Mouse (Mus musculus) heart, postnatal 0 days (tissue): Measurements from ENCODE around the gene Upp2. TPM values are rescaled to one million over a fixed set of nuclear protein-coding genes. Genes with fewer than 3 reads are reported as not detected.

Source experiments
- ATAC-seq: fragments of 200-750 bp; cut with Nextera tagmentation; 2 replicates; pipeline ENCODE4 v1.8.0; 2017; ENCODE audit warnings: low read depth, moderate number of reproducible peaks, moderate library complexity; ENCODE audit not compliant: insufficient read depth
- DNase-seq: peaks from one replicate; pipeline ENCODE4 v3.0.0-alpha.2; 2016; ENCODE audit warnings: low spot score
- H3K27ac ChIP-seq: fragments of 300-500 bp; sonication (generic); 2 replicates; pipeline ENCODE4 v1.5.1; 2014; ENCODE audit warnings: low read depth, mild to moderate bottlenecking
- H3K27me3 ChIP-seq: fragments of 300-500 bp; sonication (generic); 2 replicates; pipeline ENCODE4 v1.6.1; 2014; ENCODE audit warnings: low read length, mixed read lengths; ENCODE audit not compliant: control insufficient read depth, insufficient read depth
- H3K36me3 ChIP-seq: fragments of 300-500 bp; sonication (generic); replicated peaks from 2 replicates; pipeline ENCODE4 v1.6.1; 2014; ENCODE audit warnings: low read length, mixed read lengths; ENCODE audit not compliant: control insufficient read depth, insufficient read depth
- H3K4me1 ChIP-seq: fragments of 300-500 bp; sonication (generic); 2 replicates; pipeline ENCODE4 v1.6.1; 2014; ENCODE audit warnings: antibody characterized with exemption; ENCODE audit not compliant: control insufficient read depth, insufficient read depth
- H3K4me2 ChIP-seq: fragments of 300-500 bp; sonication (generic); 2 replicates; pipeline ENCODE4 v1.6.1; 2014; ENCODE audit warnings: low read depth, mild to moderate bottlenecking, low read length, moderate library complexity
- H3K4me3 ChIP-seq: fragments of 300-500 bp; sonication (generic); 2 replicates; pipeline ENCODE4 v1.5.1; 2014; ENCODE audit warnings: low read depth, low read length
- H3K9ac ChIP-seq: fragments of 300-500 bp; sonication (generic); replicated peaks from 2 replicates; pipeline ENCODE4 v1.6.1; 2014; ENCODE audit warnings: low read depth, low read length, mixed read lengths
- H3K9me3 ChIP-seq: fragments of 300-500 bp; sonication (generic); replicated peaks from 2 replicates; pipeline ENCODE4 v1.6.1; 2016; ENCODE audit warnings: low read length; ENCODE audit not compliant: control insufficient read depth
- CTCF ChIP-seq: IDR thresholded peaks from 2 replicates; pipeline ENCODE4 v1.5.1; 2016; ENCODE audit warnings: antibody characterized with exemption, control low read depth, low read depth
- EP300 ChIP-seq: IDR thresholded peaks from 2 replicates; pipeline ENCODE4 v1.6.1; 2016; ENCODE audit warnings: antibody characterized with exemption, low read depth
- WGBS: fragments of 180-500 bp; shearing (Covaris S2); extraction: QIAGEN DNeasy Blood & Tissue Kit; methylation state at CpG from one replicate; pipeline ENCODE4 v1.1.7; 2014; 5-methylcytosine and 5-hydroxymethylcytosine counted together
- polyA plus RNA-seq: library from polyadenylated mRNA; unstranded; fragments of >200 nt; fragmentation: Nextera tagmentation; extraction: Ambion mirVana; gene quantifications from 2 replicates; pipeline ENCODE4 v1.2.1, GENCODE M21; 2015
- total RNA-seq: library from RNA; depleted of rRNA; stranded (reverse); fragments of >200 nt; gene quantifications from 2 replicates; pipeline ENCODE4 v1.2.3, GENCODE M21; 2014; ENCODE audit warnings: low replicate concordance

Gene Upp2
- total and polyA plus RNA-seq, 2 experiments from 2014 or later = 0.92 to 4.3 TPM

DNA sequence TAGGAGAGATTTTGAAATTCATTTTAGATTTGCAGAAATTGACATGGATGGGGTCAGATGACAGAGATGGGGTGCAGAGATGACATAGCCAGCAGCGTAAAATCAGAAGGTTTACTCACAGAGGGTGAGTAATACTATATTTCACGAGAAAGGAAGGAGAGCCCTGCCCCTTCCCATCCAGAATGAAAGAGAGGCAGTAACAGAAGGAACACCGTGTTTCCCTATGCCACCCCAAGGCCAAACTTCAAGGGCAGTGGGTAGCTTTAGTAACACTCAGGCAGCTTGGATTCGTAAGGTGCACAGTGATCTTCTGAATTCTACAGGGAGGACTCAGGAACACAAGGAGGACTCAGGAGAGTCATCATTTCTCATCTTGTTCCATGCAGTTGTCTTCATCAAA lies 144.0 kb downstream of the Upp2 start:
- H3K4me1 ChIP-seq = peaks cover 21% of the 10 kb centered on the region
- no peak overlapping the region for H3K4me2 ChIP-seq
- no peak for ATAC-seq
- H3K4me3 ChIP-seq = no peak overlapping the region
- no peak for DNase-seq
- H3K9me3 ChIP-seq = no peaks in the 10 kb centered on the region
- no peaks in the 10 kb centered on the region for H3K36me3 ChIP-seq
- H3K9ac ChIP-seq = no peak overlapping the region
- no peak for TF ChIP-seq EP300
- no peak for TF ChIP-seq CTCF
- no peaks in the 10 kb centered on the region for H3K27me3 ChIP-seq
- H3K27ac ChIP-seq = no peak overlapping the region
- WGBS = 78% methylated on average over 4 of the region's 4 CpGs

DNA sequence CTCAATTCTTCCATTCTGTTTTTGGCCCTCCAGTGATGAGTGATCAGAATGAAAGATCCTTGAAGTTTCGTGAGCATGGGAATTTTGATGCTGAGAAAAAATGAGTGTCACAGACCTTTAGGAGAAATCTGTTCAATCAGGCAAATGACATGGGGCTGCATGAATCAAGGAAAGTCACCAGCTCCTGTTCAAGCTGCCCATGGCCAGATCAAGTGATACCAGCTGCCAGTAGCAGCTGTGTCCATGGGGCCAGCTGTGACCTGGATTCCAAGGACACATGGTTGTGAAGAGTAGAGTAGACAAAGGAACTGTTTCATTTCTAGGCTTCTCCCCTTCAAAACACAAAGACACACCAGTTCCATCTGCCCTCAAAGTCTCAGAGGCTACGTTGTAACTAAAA lies 144.4 kb downstream of the Upp2 start:
- no peak overlapping the region for H3K4me3 ChIP-seq
- DNase-seq (no peak), ATAC-seq (no peak)
- H3K9ac ChIP-seq = no peak overlapping the region
- no peak overlapping the region for H3K4me2 ChIP-seq
- H3K27ac ChIP-seq = peak overlapping the region; percentile 64; the same call in 1 of the 2 replicates
- 58% methylated on average over 2 of the region's 2 CpGs for WGBS
- H3K4me1 ChIP-seq = peaks cover 21% of the 10 kb centered on the region
- no peaks in the 10 kb centered on the region for H3K36me3 ChIP-seq
- H3K27me3 ChIP-seq = no peaks in the 10 kb centered on the region
- no peak for TF ChIP-seq CTCF
- H3K9me3 ChIP-seq = no peaks in the 10 kb centered on the region

DNA sequence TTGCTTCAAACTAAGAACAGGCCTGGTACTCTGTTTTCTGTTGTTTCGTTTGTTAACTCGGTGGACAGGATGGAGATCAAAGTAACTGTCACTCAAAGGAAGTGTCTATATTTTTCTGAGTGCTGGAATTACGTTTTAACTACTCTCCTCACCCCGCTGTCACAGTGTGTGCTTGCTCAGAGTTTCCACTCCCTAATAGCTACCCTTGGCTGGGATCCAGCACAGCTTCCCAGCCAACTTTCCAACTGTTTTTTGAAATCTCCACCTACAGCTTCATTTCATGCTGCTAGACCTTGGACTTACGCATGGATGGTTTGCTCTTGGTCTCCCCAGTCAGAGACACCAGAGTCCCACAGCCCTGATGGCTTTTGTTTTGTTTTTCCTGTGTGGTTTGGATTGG lies 144.8 kb downstream of the Upp2 start:
- H3K4me3 ChIP-seq = no peak overlapping the region
- no peak overlapping the region for H3K9ac ChIP-seq
- no peaks in the 10 kb centered on the region for H3K27me3 ChIP-seq
- H3K4me2 ChIP-seq = no peak overlapping the region; the same call in 1 of the 2 replicates
- peaks cover 21% of the 10 kb centered on the region for H3K4me1 ChIP-seq
- H3K36me3 ChIP-seq = no peaks in the 10 kb centered on the region
- no peaks in the 10 kb centered on the region for H3K9me3 ChIP-seq
- 6% methylated on average over 5 of the region's 5 CpGs for WGBS
- peak overlapping the region; percentile 64; the same call in 1 of the 2 replicates for H3K27ac ChIP-seq
- DNase-seq (peak; percentile 90), ATAC-seq (peak; percentile 66)
- TF ChIP-seq EP300 (no peak), CTCF (no peak)

DNA sequence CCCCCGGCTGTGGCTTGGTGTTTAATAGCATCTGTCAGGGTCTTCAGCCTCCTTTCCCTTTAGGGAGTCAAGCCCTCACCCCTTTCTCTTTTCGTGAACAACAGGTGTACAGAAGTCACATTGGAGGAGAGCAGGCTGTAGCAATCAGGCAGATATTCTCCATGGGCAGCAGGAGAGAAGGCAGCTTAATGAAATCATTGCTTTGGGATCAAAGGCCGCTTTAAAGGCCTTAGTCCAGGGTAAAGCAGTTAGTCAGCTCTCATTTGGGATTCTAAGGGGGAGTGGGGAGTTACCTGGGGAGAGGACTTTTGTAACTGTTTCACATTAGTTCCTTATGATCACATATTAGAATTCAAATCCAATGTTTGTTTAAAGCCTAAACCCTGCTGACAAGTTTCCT lies 150.8 kb downstream of the Upp2 start:
- no peaks in the 10 kb centered on the region for H3K9me3 ChIP-seq
- H3K9ac ChIP-seq = no peak overlapping the region
- TF ChIP-seq EP300 (no peak), CTCF (no peak)
- no peaks in the 10 kb centered on the region for H3K27me3 ChIP-seq
- DNase-seq (no peak), ATAC-seq (no peak)
- H3K4me2 ChIP-seq = no peak overlapping the region
- H3K27ac ChIP-seq = no peak overlapping the region
- no peak overlapping the region for H3K4me3 ChIP-seq
- 74% methylated on average over 3 of the region's 3 CpGs for WGBS
- no peaks in the 10 kb centered on the region for H3K4me1 ChIP-seq
- no peaks in the 10 kb centered on the region for H3K36me3 ChIP-seq

DNA sequence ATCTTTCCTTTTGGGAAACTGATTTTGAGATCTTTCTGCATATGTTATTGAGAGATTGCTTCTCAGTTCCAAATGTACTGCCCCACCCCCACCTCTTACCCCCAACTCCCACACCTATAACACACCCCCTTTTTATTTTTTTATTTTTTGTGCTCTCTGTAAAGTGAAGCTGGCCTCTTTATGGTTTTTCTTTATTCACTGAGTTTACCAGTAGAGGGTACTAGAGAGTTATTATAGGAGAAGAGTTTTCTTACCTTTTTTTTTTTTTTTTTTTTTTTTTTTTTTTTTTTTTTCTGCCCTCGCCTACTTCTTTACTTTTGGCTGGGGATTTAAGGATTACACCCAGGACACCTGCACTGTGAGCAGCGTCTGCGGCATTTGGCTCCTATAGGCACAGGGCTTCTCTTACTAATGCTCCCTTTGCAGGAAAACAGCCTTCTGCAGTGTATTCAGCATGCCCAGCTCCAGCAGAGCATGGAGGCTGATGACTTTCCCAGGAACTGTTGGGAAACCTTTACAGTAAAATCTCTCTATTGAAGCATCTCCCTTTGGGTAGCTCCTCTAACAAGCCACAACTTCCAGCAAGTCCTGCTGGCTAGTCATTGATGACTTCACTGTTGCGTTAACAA lies 170.2 kb downstream of the Upp2 start:
- Histone ChIP-seq H3K4me2 (no peak overlapping the region), H3K27ac (no peak overlapping the region), H3K9me3 (no peaks in the 10 kb centered on the region), H3K36me3 (no peaks in the 10 kb centered on the region), H3K27me3 (no peaks in the 10 kb centered on the region), H3K9ac (no peak overlapping the region), H3K4me1 (no peaks in the 10 kb centered on the region), H3K4me3 (no peak overlapping the region)
- WGBS = 46% methylated on average over 4 of the region's 4 CpGs
- no peak for ATAC-seq
- DNase-seq = peak; percentile 55
- TF ChIP-seq EP300 (no peak), CTCF (peak; percentile 24; the same call in 1 of the 2 replicates)

DNA sequence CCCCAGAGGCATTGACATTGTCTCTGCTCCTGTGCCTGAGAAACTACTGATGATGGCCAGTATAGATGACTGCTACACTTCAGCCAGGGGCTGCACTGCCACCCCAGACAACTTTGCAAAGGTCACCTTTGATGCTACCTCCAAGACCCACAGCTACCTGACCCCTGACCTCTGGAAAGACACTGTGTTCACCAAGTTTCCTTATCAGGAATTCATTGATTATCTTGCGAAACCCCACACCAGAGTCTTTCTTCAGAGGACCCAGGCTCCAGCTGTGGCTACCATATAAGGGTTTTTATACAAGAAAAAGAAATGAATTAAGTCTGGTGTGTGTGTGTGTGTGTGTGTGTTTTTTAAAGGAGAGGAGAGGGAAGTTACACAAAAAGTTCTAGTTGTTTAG lies 174.1 kb downstream of the Upp2 start:
- 77% methylated on average over 1 of the region's 1 CpGs for WGBS
- ATAC-seq (no peak), DNase-seq (no peak)
- no peak overlapping the region for H3K4me2 ChIP-seq
- H3K27ac ChIP-seq = no peak overlapping the region
- no peaks in the 10 kb centered on the region for H3K4me1 ChIP-seq
- H3K36me3 ChIP-seq = no peaks in the 10 kb centered on the region
- H3K27me3 ChIP-seq = no peaks in the 10 kb centered on the region
- H3K9me3 ChIP-seq = no peaks in the 10 kb centered on the region
- TF ChIP-seq CTCF = no peak
- no peak for TF ChIP-seq EP300
- no peak overlapping the region for H3K9ac ChIP-seq
- H3K4me3 ChIP-seq = no peak overlapping the region
